Mouse (Mus musculus): ENCODE measurements around the gene Fam214a.

DNA sequence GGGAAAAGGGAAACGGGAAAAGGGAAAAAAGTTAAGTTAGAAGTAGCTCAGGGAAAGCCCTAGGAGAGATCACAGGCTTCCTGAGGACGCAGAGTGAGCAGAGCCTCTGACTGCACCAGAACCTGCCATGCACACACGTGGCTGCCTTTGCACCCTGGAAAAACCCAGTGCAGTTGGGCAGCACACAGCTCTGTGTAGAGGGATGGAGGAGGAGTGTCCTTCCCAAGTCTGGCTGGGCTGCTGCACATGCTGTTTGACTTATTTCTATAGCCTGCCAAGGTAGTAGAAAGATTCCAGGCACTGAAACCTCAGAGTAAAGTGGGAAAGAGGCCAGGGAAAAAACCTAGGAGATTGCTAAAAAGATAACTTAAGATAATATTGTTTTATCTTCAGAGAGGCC, 49.6 kb downstream of the Fam214a start:
- TF ChIP-seq CTCF (IDR thresholded peaks at IDR 0.05; ENCODE audit: borderline replicate concordance, insufficient read depth, low read length) (no peak), POLR2A (IDR thresholded peaks at IDR 0.05; ENCODE audit: low read depth, low read length) (no peak)

All from embryonic fibroblast, embryonic 13.5 days (primary cell).